Mouse (Mus musculus) embryonic facial prominence, embryonic 11.5 days (tissue): ENCODE measurements around the gene Anapc7. TPM values are rescaled to one million over a fixed set of nuclear protein-coding genes. Genes with fewer than 3 reads are reported as not detected.

Source experiments
- ATAC-seq: fragments of 200-750 bp; cut with Nextera tagmentation; replicated peaks from 2 replicates; pipeline ENCODE4 v1.8.0; 2017; ENCODE audit warnings: low read depth; ENCODE audit not compliant: insufficient number of reproducible peaks, low FRiP score, low TSS enrichment
- DNase-seq: peaks from one replicate; pipeline ENCODE4 v3.0.0-alpha.2; 2015; ENCODE audit warnings: low spot score
- H3K27ac ChIP-seq: fragments of 300-500 bp; sonication (generic); replicated peaks from 2 replicates; pipeline ENCODE4 v1.5.1; 2014; ENCODE audit warnings: mild to moderate bottlenecking, low read depth, low read length, control low read depth
- H3K27me3 ChIP-seq: fragments of 300-500 bp; sonication (generic); 2 replicates; pipeline ENCODE4 v1.6.1; 2014; ENCODE audit warnings: mild to moderate bottlenecking, low read length, moderate library complexity, mixed read lengths; ENCODE audit not compliant: control insufficient read depth, insufficient read depth
- H3K36me3 ChIP-seq: fragments of 300-500 bp; sonication (generic); replicated peaks from 2 replicates; pipeline ENCODE4 v1.6.1; 2014; ENCODE audit warnings: low read depth, mild to moderate bottlenecking, low read length, moderate library complexity, mixed read lengths; ENCODE audit not compliant: control insufficient read depth, insufficient read depth
- H3K4me1 ChIP-seq: fragments of 300-500 bp; sonication (generic); 2 replicates; pipeline ENCODE4 v1.6.1; 2014; ENCODE audit warnings: low read length, mixed read lengths; ENCODE audit not compliant: control insufficient read depth, insufficient read depth
- H3K4me2 ChIP-seq: fragments of 300-500 bp; sonication (generic); 2 replicates; pipeline ENCODE4 v1.6.1; 2014; ENCODE audit warnings: low read depth, mild to moderate bottlenecking, control low read depth, low read length, moderate library complexity
- H3K4me3 ChIP-seq: fragments of 300-500 bp; sonication (generic); 2 replicates; pipeline ENCODE4 v1.5.1; 2014; ENCODE audit warnings: low read depth, low read length, control low read depth
- H3K9ac ChIP-seq: fragments of 300-500 bp; sonication (generic); replicated peaks from 2 replicates; pipeline ENCODE4 v1.6.1; 2014; ENCODE audit warnings: mild to moderate bottlenecking, control low read depth, low read length
- H3K9me3 ChIP-seq: fragments of 300-500 bp; sonication (generic); replicated peaks from 2 replicates; pipeline ENCODE4 v1.6.1; 2016; ENCODE audit warnings: mild to moderate bottlenecking, low read length, inconsistent platforms, mixed read lengths; ENCODE audit not compliant: control insufficient read depth
- WGBS: fragments of 180-500 bp; shearing (Covaris S2); extraction: QIAGEN DNeasy Blood & Tissue Kit; methylation state at CpG from one replicate; pipeline ENCODE4 v1.1.7; 2014; 5-methylcytosine and 5-hydroxymethylcytosine counted together
- polyA plus RNA-seq: library from polyadenylated mRNA; unstranded; fragments of >200 nt; fragmentation: Nextera tagmentation; extraction: Ambion mirVana; gene quantifications from 2 replicates; pipeline ENCODE4 v1.2.1, GENCODE M21; 2014

Anapc7 gene
- polyA plus RNA-seq, 1 experiment from 2014 or later, result 30.3 TPM

DNA sequence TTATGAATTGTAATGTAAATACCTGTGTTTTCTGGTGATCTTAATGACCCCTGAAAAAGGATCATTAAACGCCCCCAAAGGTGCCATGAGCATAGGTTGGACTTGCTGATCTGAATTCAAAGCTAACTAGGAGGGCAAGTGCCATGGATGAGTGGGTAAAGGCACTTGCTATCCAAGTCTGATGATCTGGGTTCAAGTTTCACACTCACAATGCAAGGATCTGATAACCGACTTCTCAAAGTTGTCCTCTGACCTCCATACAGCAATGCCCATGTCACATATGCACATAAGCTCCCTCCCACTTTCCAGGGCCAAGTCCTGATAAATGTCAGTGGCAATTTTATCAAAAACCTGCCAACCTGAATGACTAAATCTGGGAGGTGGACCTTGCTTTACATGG, 71.5 kb downstream of the Anapc7 start:
- H3K27me3 ChIP-seq, result no peaks in the 10 kb centered on the region
- ATAC-seq (no peak), DNase-seq (no peak)
- WGBS, result 87% methylated on average over 2 of the region's 2 CpGs
- H3K4me2 ChIP-seq, result no peak overlapping the region
- H3K36me3 ChIP-seq, result peaks cover 10% of the 10 kb centered on the region
- no peaks in the 10 kb centered on the region for H3K9me3 ChIP-seq
- no peak overlapping the region for H3K9ac ChIP-seq
- H3K4me3 ChIP-seq, result no peak overlapping the region
- H3K4me1 ChIP-seq, result no peaks in the 10 kb centered on the region
- no peak overlapping the region for H3K27ac ChIP-seq

DNA sequence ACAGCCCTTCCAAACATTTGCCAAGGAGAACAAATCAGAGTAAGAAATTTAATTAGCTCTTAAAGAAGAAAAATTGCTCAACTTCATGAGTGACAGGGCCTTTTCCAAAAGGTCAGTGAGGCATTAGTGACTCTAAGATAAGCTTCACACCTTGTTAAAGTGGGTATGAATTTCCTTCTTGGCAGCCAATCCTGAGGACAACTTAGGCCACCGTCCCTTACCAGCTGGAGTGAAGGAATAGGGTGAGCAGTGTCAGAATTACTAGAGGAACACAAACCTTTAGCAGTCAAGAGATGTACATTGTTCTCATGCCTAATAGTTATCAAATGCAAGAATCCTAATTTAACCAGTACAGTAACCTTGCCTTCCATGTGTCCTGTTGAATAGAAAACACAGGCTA, 73.0 kb downstream of the Anapc7 start:
- no peak overlapping the region for H3K4me2 ChIP-seq
- H3K27me3 ChIP-seq, result no peaks in the 10 kb centered on the region
- DNase-seq (no peak), ATAC-seq (no peak)
- H3K9ac ChIP-seq, result no peak overlapping the region
- H3K27ac ChIP-seq, result no peak overlapping the region
- no peak overlapping the region for H3K4me3 ChIP-seq
- no peaks in the 10 kb centered on the region for H3K4me1 ChIP-seq
- 97% methylated on average over 1 of the region's 1 CpGs for WGBS
- peaks cover 10% of the 10 kb centered on the region for H3K36me3 ChIP-seq
- H3K9me3 ChIP-seq, result no peaks in the 10 kb centered on the region

Other genes starting within 250 kb of the Anapc7 start
- 10.6 and 10.8 TPM in 2 replicates for gene Hvcn1, start 214.9 kb upstream of the Anapc7 start, polyA plus RNA-seq
- 3.3 and 3.5 TPM in 2 replicates for gene Tctn1, start 157.2 kb upstream of the Anapc7 start, polyA plus RNA-seq
- gene Pptc7, start 137.3 kb upstream of the Anapc7 start, polyA plus RNA-seq, result 8.3 and 9.0 TPM in 2 replicates
- 9.1 and 10.7 TPM in 2 replicates for gene Rad9b, start 67.5 kb upstream of the Anapc7 start, polyA plus RNA-seq
- 194 and 196 TPM in 2 replicates for gene Vps29, start 67.3 kb upstream of the Anapc7 start, polyA plus RNA-seq
- gene Gpn3, start 49.8 kb upstream of the Anapc7 start, polyA plus RNA-seq, result 78.0 and 81.9 TPM in 2 replicates
- gene Fam216a, start 49.3 kb upstream of the Anapc7 start, polyA plus RNA-seq, result 107 TPM in 2 replicates
- 54.1 and 62.3 TPM in 2 replicates for gene Arpc3, start 29.8 kb upstream of the Anapc7 start, polyA plus RNA-seq
- 34.4 and 37.4 TPM in 2 replicates for gene Atp2a2, start 80.5 kb downstream of the Anapc7 start, polyA plus RNA-seq
- gene Ift81, start 192.8 kb downstream of the Anapc7 start, polyA plus RNA-seq, result 39.6 and 40.3 TPM in 2 replicates
- gene P2rx7, start 222.2 kb downstream of the Anapc7 start, polyA plus RNA-seq, result 0.58 and 1.4 TPM in 2 replicates